14 mouse cellular contexts compared by ENCODE assay signal in genomic region chr17:31653277-31653676, GRCm38 (mm10). TPM values are rescaled to one million over a fixed set of nuclear protein-coding genes. Genes with fewer than 3 reads are reported as not detected.
"Had no signal": no experiment of that assay in that cellular context is flagged by ENCODE, and none has a peak within 500 bp of the region (broad histone marks: within the 10 kb centered on the region; RNA-seq: fewer than 3 reads in every experiment).

No protein-coding gene starts in this region.

- H3K27ac ChIP-seq: kidney, postnatal 0 days; liver, embryonic 15.5 days; macrophage; midbrain, embryonic 15.5 days; neural tube, embryonic 13.5 days had no signal

- H3K27me3 ChIP-seq: liver, embryonic 15.5 days; megakaryocyte, embryonic 14.5 days; midbrain, embryonic 15.5 days; neural tube, embryonic 13.5 days had no signal

- ATAC-seq: inflammation-experienced regulatory T-cells, adult 6 months; midbrain, embryonic 15.5 days had no signal

- H3K9ac ChIP-seq: liver, embryonic 15.5 days; midbrain, embryonic 15.5 days; neural tube, embryonic 13.5 days had no signal

- DNase-seq: kidney, adult 11 months; kidney, adult 9 months; kidney, postnatal 36 days; right cerebral cortex, postnatal 25 days had no signal

- H3K9me3 ChIP-seq: liver, embryonic 15.5 days; megakaryocyte, embryonic 14.5 days; midbrain, embryonic 15.5 days; neural tube, embryonic 13.5 days had no signal

- H3K4me2 ChIP-seq: liver, embryonic 11.5 days; liver, embryonic 15.5 days; midbrain, embryonic 11.5 days; midbrain, embryonic 15.5 days; neural tube, embryonic 13.5 days had no signal

- H3K4me3 ChIP-seq: liver, embryonic 15.5 days; megakaryocyte, embryonic 14.5 days; midbrain, embryonic 15.5 days; neural tube, embryonic 13.5 days had no signal

RNA-seq across cellular contexts. Expression of gene Cbs, which starts 16.2 kb away (rescaled TPM):
- polyA plus RNA-seq: macrophage had no signal

RNA-seq across cellular contexts. Expression of gene Cryaa, which starts 24.3 kb away (rescaled TPM):
- polyA plus RNA-seq: inflammation-experienced regulatory T-cells, adult 6 months; liver, embryonic 11.5 days; liver, embryonic 15.5 days; macrophage; midbrain, embryonic 11.5 days; neural tube, embryonic 13.5 days; small intestine, adult 2 months had no signal
